Mouse (Mus musculus) urinary bladder, postnatal 4 days (tissue): ENCODE results near the gene F12.

Experiments
- DNase-seq, 2 experiments: peaks; one replicate each; pipeline ENCODE4 v3.0.0; 2021 to 2022; ENCODE audit warnings: low spot score in 2 of 2

F12 gene

DNA sequence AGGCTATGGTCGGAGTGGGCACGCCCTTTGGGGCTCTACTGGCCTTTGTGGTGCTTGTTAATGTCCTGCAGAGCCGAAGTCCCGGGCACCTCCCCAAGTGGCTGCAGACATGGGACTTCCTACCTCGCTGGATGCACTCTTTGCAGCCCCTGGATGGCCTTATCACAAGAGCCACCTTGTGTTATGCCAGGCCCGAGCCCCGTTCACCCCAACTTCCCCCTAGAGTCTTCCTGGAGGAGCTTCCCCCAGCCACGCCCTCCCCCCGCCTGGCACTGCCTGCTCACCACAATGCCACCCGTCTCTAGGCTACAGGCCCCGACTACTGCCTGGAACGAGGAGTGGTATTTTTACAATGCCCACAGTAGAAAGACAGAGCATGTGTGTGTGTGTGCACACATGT lies 13.3 kb downstream of the F12 start:
- DNase-seq = no peak

GRCm38 (mm10) chr13:55412643-55413307 lies 13.8 kb downstream of the F12 start:
- no peak for DNase-seq

- DNase-seq = no peak
These were observed 14.8 kb downstream of the F12 start for GRCm38 (mm10) chr13:55411826-55412225.

DNA sequence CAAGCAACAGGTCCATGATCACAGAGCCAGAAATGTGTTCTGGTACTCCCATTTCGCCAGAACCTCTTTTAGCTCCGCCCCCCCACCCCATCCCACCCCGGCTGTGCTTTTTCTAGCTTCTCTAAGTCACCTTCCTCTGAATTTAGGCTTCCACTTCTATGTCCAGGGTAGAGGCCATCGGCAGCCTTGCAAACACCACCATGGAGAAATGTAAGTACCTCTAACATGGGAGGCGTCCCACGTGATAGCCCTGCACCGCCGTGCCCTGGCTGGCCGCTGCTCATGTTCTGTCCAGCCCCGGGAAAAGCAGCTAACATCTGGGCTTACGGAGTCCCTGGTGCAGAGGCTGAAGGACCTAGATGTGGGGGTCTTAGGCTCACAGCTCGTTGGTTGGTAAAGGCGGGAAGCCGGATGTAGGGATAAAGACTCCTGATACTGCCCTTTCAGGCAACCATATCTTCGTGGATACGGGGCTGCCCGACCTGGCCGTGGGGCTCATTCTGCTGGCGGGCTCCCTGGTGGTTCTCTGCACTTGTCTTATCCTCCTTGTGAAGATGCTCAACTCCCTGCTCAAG lies 18.0 kb downstream of the F12 start:
- DNase-seq = no peak

DNA sequence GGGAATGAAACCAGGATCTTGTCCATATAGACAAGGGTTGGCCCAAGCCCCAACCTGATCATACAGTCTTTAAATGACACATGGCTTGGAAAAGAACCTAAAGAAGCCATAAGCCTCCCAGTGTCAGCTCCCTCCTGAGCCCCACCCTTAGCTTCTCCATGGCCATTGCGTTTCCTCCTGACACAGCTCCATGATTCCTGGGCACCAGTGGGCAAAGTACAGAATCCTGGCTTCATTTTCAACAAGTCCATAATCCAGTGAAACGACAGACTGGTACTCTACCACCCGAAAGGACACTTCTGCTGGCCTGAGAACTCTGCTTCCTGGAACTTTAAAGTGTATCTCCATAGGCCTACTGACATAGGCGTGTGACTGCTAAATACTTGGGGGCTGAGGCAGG lies 19.3 kb downstream of the F12 start:
- no peak for DNase-seq

DNA sequence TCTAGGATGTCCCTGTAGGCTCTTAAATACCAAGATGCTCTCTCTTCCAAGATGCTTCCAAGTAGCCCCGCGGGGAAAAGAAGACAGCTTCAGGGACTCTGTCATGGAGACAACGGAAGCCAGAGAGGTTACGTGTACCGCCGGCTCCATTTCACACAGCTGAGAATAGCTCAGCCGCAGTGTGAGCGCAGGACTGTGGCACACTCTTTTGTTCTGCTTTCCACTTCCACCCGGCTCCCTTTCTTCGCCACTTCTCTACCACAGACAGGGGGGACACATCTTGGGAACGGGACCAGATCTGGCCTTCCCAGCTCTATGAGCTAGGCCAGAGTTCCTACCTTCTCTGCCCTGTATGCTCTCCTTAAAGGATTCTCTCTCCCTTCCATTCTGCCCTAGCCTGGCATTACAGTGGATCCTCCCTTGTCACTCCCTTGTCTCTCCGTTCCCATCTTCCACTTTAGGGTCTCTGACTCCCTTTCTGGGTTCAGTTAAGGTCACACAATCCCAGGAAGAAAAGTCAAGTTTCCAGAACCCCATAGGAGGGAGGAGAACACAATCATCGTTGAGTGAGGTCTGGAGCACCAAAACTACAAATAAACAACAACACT lies 20.7 kb downstream of the F12 start:
- no peak for DNase-seq

DNA sequence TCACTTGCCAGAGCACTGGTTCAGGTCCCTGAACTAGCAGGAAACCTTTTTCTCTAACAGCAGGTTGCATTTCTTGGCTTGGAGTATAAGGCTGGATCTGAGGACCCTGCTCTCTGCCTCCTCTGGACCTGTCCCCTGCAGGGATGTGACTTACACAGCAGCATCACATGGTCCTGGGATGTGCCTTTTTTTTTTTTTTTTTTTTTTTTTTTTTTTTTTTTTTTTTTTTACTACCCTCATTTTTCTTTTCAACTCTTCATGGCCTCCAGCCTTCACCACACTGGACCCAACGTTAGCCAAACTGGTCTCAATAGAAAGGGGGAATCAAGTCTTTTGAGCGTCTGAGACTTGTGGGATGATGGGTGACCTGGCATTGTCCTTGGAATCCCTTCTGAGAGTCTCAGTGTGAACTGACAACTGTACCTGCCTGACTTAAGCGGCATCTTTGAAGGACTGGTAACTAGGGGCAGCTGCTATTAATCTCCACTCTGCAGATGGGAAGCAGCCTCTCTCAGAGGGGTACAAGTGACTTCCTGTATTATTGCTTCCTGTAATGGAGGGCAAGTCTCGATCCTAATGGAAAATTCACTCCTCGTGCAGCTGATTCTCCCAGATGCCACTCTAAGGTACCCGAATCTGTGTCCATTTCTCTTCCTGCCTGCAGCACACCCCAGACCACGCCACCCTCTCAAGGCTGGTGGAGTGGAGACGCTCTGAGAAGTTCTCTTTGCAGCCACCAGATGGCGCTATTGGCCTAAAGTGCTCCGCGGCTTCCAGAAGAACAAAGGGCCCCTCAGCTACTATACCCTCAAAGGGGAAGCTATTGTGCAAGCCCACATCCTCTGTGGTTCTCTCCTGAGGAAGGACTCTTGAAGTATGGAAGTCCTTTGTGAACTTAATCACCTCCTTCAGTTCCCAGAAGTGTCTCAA lies 21.5 kb downstream of the F12 start:
- peak; percentile 63 to 81 for DNase-seq

GRCm38 (mm10) chr13:55403935-55404852 lies 22.4 kb downstream of the F12 start:
- no peak for DNase-seq

DNA sequence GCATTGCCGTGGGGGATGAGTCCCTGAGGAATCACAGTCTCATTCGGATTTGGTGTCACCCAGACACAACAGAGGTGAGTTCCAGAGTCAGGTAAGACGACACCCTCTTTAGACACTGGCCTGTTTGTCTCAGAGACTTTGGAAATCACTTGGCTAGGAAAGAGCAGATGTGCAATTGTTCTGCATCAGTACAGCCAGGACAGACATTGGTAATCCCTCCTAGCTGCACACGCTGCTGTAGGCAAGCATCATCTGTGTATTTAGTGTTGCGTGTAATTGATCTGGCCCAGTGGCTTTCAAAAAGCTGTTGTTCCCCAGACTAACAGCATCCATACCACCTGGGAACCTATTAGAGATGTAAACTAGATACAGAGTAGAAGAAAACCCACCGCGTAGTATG lies 23.3 kb downstream of the F12 start:
- no peak for DNase-seq

GRCm38 (mm10) chr13:55400039-55400346 lies 26.6 kb downstream of the F12 start:
- DNase-seq = no peak

- DNase-seq = no peak
These were observed 27.1 kb downstream of the F12 start for GRCm38 (mm10) chr13:55399300-55400038.

- no peak for DNase-seq
These were observed 28.5 kb downstream of the F12 start, which contains the start of gene Slc34a1 for GRCm38 (mm10) chr13:55398088-55398487. Gene Slc34a1 (plus strand): TSS chr13:55398187.

DNA sequence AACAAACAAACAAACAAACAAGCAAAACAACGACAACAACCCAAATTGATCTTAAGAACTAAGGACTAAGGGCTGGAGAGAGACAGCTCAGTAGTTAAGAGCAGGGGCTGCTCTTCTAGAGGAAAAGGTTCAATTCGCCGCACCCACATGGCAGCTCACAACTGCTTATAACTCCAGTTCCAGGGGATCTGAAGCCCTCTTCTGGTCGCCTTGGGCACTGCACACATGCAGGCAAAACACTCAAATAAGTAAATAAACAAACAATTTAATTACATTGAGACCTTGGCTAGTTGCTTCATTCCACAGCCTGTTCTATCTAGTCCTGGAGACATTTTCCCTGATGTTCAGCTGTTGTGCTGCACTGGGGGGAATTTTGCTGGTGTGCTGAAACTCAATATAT lies 33.7 kb downstream of the F12 start:
- DNase-seq = no peak

DNA sequence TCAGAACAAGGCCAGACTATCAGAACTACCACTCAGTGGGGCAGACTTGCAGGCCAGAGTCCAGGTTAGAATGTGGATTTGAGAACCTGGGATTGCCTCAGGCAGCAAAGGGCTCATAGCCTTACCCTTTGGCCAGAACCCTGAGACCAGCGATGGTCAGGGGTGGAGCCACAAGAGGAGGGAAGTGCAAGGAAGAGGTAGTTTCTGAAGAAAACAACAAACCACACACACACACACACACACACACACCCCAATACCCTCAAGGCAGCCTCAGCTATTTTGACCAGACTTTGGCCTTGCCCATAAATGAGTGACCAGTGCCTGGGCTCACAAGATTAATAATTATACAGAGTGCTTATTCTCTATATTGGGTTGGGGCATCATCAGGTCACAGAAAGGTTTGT lies 35.0 kb downstream of the F12 start:
- no peak for DNase-seq

DNA sequence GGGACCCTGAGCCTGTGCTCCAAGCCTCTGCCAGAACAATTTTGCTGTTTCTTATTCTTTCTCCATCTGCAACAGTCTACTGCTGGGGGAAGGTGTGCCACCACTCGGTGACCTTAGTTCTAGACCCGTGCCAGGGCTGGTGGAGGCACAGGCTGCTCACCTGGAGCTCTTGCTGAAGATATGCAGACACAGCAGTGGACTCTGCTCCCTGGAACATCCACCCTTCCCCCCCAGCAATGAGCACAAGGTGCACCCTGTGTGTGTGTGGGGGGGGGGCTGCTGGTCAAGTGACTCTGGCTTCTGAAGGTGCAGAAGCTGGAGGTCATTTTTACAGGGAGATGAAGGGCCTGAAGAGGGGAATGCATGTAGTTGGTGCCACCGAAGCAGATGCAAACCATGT lies 35.9 kb downstream of the F12 start:
- no peak for DNase-seq

GRCm38 (mm10) chr13:55381790-55382189 lies 44.8 kb downstream of the F12 start:
- no peak for DNase-seq

DNA sequence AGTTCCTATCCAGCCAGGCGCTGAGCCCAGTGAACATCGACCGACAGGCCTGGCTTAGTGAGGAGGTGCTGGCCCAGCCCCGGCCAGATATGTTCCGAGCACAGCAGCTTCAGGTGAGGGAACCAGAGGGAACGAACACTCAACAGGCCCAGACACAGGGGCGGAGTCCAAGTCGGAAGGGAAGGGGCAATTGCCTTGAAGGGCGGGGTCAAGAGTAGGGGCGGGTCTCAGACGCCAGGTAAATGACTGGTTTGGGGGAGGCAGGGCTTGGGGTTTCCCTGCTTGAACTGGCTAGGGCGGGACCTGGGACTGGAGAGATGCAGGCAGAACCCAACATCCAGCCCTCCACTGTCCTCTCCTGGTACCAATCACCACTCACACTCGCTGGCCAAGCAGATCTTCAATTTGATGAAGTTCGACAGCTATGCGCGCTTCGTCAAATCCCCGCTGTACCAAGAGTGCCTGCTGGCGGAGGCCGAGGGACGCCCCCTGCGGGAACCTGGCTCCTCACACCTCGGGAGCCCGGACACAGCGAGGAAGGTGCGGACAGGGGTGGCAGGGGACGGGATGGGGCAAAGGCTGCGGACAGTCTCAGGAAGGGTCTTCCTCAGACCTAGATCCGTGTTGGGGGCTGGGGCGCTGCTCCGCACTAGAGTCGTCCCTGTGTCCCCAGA lies 47.5 kb downstream of the F12 start:
- DNase-seq = no peak

GRCm38 (mm10) chr13:55375877-55376276 lies 50.7 kb downstream of the F12 start:
- DNase-seq = no peak

GRCm38 (mm10) chr13:55374206-55374924 lies 52.2 kb downstream of the F12 start:
- DNase-seq = no peak
